Mouse (Mus musculus) ovary, postnatal 14 days (tissue): ENCODE results near the gene Lsm14b.

Experiments
- DNase-seq: peaks from one replicate; pipeline ENCODE4 v3.0.0; 2022; ENCODE audit warnings: low spot score

Gene Lsm14b

DNA sequence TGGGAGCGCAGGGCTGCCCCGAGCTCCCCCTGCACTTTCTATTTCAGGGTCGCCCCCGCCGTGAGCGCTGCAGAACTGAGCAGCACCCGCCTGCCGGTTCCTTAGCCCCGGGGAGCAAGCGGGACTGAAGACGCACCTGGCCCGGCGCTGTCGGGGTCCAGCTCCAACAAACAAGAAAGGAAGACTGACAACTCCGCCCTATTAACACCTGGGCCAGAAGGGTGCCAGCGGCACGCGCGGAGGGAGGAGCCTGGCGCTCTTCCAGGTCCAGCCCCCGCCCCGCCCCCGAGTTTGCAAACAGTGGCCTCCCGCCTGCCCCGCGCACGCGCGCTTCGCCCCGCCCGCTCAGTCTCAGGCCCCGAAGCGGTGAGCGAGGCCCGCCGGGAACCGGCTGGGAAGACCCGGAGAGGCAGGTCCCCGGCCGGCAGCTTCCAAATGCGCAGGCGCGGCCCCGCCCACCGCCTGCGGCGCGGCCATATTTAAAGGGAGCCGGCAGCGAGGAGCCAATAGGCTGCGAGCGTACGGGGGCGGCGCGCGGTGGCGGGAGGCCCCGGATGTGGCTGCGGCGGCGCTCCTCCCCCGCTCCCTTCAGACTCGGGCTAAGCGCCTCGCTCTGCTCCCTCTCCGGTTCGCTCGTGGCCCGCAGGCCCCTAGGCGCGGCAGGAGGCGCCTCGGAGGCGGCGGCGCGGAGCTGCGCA, at the start of gene Lsm14b:
Gene Lsm14b (plus strand): TSS at position 587 of the 698 bp plus-strand sequence.
- peak; percentile 98 for DNase-seq

GRCm38 (mm10) chr2:179975851-179976250, 48.9 kb upstream of the Lsm14b start:
- no peak for DNase-seq

GRCm38 (mm10) chr2:179976295-179976627, 48.5 kb upstream of the Lsm14b start:
- DNase-seq, result no peak

- DNase-seq, result peak; percentile 86
Observed at GRCm38 (mm10) chr2:179976628-179977343, 48.0 kb upstream of the Lsm14b start, which contains the start of gene Taf4. TSS of gene Taf4 (minus strand) at chr2:179976646.

DNA sequence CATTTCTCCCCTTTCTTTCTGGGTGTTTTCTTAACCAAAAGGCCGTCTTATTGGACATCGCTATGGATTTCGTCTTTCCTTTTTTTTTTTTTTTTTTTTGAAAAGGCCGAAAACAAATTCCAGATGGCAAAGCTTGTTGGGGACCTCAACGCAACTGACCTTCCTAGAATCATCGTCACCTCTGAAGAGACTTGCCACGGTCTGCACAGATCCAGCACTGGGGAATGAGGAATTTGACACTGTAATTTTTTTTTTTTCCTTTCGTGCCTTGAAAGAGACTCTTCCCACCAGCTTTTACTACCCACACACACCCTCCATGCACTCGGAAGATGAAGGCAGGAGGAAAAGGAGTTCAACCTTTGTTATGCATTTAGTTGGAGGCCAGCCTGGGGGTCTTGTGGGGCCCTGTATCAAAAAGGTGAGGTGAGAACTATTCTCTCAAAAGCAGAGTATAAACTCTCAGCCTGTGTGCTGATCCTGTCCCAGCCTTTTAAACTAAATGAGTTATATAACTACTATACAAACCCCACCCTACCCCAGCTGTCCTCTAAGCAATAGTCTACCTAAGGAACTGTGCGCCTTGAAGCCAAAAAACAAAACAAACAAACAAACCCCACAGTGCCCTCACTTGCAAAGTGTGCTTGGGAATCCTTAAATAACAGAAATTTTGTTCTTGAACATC, 47.3 kb upstream of the Lsm14b start:
- DNase-seq, result no peak

GRCm38 (mm10) chr2:179978250-179978649, 46.5 kb upstream of the Lsm14b start:
- no peak for DNase-seq

- DNase-seq, result no peak
Observed at GRCm38 (mm10) chr2:179979836-179980235, 45.0 kb upstream of the Lsm14b start.

DNA sequence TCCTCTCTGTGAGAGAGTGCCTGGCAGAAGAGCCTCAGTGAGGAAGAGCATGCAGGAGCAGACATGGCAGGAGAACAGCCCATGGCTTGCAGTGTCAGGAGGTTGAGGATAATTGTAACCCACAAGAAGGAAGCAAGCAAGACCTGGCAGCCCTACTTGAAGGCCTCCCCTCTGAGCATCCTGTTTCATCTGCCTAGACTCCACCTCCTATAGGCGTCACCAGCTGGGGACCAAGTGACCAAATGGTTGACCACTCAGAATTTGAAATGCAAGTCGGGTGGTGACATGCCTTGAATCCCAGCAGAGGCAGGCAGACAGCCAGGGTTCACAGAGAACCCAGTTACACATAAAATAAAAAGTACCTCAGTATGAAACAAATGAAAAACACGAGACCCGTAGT, 44.2 kb upstream of the Lsm14b start:
- DNase-seq, result no peak

DNA sequence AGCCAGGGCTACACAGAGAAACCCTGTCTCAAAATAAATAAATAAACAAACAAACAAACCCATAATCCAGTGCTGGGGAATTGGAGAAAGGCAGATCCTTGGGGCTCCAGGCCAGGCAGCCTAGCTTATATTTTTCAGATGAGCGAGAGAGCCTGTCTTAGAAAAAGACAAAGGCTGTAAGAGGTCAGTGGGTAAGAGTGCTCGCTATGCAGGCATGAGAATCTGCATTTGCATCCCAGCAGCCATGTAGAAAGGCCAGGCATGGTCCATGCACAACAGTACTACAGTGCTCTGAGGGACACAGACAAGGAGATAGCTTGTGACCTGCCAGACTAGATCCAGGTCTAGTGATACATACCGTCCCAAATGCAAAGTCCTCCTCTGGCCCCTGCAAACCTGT, 42.1 kb upstream of the Lsm14b start:
- DNase-seq, result no peak

DNA sequence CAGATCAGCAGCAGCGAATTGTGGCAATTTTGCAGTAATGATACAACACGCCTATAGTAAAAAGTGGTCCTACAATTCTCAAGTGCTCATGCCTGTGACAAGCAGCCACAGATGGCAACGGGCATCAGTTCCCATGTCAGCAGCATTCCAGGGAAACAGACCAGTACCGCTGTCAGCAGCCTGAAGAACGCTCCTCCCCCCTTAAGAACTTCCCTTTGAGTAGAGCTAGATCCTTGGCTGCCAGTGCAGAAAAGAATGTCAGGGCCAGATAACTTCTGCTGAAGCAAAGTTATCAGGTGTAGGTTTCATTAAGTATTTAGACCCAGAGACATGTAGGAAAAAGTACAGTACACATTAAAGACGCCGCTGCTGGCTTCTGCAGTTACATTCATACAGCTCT, 40.0 kb upstream of the Lsm14b start:
- no peak for DNase-seq

DNA sequence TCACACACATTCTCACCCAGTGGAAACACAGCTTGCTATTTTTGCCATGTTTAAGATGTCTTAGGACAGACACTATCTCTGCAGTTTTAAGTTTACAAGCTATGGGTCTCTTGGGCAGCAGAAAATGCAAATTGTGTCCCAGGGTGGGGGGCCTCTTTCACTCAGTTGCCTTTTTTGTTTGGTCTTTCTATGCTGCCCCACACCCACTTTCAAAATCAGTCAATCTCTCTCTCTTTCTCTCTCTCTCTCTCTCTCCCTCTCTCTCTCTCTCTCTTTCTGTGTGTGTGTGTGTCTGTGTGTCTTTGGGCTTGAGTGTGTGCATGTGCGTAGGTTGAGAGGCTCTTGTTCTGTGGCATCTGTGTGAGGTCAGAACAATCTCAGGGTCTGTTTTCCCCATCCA, 39.1 kb upstream of the Lsm14b start:
- no peak for DNase-seq

- no peak for DNase-seq
Observed at GRCm38 (mm10) chr2:179986437-179987022, 38.3 kb upstream of the Lsm14b start.

DNA sequence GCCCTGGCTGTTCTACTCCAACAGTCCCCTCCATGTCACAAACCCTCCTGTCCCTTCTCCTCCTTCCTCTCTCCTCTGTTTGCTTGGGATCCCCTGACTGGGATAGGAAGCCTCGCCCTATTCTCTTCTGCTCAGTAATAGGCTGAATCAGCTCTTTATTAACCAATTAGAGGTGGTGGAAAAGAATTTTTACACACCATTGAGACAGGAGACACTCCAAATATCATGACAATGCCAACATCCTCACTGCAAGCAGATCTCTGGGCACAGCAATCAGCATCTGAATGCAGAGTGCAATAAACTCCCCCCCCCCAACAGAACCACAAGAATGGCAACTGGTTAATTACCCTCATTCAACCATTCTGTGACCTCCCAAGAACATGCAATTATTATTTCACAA, 35.7 kb upstream of the Lsm14b start:
- no peak for DNase-seq

- no peak for DNase-seq
Observed at GRCm38 (mm10) chr2:179993071-179993470, 31.7 kb upstream of the Lsm14b start.

- DNase-seq, result no peak
Observed at GRCm38 (mm10) chr2:179998431-179998830, 26.4 kb upstream of the Lsm14b start.

- no peak for DNase-seq
Observed at GRCm38 (mm10) chr2:180001635-180002034, 23.2 kb upstream of the Lsm14b start.

GRCm38 (mm10) chr2:180005656-180006351, 19.0 kb upstream of the Lsm14b start:
- DNase-seq, result no peak

DNA sequence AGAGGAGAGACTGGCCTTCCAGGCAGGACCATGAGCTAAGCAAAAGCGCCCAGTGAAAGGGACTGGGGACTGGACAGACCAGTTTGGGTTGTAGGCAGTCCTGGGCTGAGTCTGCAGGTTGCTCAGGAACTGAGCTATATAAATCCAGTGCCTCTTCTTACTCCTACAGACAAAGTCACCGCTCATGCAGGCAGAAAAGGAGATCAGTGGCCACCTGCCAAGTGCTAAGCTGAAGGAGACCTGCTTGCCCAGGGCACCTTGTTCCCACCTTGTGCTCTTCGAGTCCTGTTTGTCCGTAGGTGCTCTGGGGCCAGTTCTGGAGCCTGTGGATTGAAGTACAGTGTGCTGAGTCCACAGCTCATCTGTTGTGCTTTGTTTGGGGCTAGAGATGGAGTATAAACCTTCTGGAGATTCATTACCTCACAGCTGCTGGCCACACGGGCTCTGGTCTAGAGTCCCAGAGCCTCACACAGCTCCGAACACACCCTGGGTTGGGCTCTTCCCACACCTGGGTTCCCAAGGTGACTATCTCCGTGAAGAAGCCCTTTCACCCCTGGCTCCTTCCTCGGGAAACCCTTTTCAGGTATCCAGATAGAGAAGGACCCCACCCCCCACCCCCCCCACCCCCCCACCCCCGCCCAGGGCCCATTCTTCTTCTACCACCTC, 18.3 kb upstream of the Lsm14b start:
- no peak for DNase-seq

GRCm38 (mm10) chr2:180010686-180011085, 14.1 kb upstream of the Lsm14b start:
- DNase-seq, result no peak

DNA sequence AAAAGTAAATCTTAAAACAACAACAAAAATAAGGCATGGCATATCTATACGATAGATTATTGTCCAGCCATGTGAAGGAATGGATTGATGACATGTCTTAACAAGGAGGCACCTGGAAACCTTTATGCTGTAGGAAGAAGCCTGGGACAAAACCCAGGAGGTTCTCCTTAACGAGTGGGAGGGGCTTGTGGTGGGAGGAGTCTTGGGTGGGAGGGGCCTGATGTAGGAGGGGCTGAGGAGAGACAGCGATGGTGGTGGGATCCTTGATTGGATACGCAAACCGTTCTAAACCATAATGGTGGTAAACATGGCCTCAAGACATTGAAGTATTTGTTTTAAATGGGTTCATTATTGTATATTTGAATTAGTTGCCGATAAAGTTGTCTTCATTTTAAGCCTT, 13.4 kb upstream of the Lsm14b start:
- no peak for DNase-seq

DNA sequence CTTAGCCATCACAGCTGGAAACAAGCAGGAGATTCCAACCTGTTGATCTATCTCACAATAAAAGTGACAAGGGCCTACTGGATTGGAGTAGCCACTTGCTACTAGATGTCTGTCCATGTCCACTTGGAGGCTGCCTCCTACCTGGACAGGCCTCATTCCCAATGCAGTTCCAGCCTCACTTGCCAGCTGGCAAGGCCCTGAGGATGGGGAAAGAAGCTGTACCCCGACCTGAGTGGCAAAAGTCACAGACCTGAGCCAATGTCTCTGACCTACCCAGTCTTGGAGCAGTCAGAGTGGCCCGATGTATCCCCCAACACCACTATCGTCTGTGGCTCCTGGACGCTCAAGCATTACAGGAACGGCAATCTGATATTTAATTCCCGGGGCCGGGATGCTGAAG, 11.1 kb upstream of the Lsm14b start:
- DNase-seq, result no peak

DNA sequence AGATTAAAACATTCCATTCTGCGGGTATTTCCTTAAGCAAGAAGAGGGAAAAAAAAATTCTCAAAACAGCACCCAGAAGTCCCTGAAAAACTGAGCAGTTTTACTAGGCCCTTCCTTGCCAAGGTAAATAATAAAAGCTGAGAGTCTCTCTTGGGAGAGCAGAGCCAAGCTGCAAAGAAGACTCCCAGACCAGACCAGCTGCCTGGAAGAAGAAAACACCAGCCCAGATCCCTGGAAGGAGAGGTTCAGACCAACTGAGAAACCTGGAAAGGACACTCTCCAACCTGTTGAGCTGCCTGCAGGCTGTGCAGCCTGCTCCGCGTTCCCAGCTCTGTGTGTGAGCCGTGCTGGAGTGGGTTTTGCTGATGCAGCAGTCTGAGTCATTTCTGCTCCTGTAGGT, 7.2 kb upstream of the Lsm14b start:
- no peak for DNase-seq
